Mouse (Mus musculus) midbrain, embryonic 11.5 days (tissue): ENCODE data around the gene Ube2cbp. TPM values are rescaled to one million over a fixed set of nuclear protein-coding genes. Genes with fewer than 3 reads are reported as not detected.

Source experiments
- ATAC-seq: fragments of 200-750 bp; cut with Nextera tagmentation; 2 replicates; pipeline ENCODE4 v1.8.0; 2017; ENCODE audit warnings: moderate TSS enrichment, moderate library complexity; ENCODE audit not compliant: low FRiP score
- DNase-seq: peaks from one replicate; pipeline ENCODE4 v3.0.0; 2015; ENCODE audit warnings: low spot score; ENCODE audit errors: missing footprints
- H3K27ac ChIP-seq: fragments of 300-500 bp; sonication (generic); 2 replicates; pipeline ENCODE4 v1.5.1; 2014; ENCODE audit warnings: low read depth, low read length
- H3K27me3 ChIP-seq: fragments of 300-500 bp; sonication (generic); 2 replicates; pipeline ENCODE4 v1.6.1; 2014; ENCODE audit warnings: mild to moderate bottlenecking, low read length, moderate library complexity, mixed read lengths; ENCODE audit not compliant: control insufficient read depth, insufficient read depth
- H3K36me3 ChIP-seq: fragments of 300-500 bp; sonication (generic); 2 replicates; pipeline ENCODE4 v1.6.1; 2014; ENCODE audit warnings: mild to moderate bottlenecking, low read length, moderate library complexity, mixed read lengths; ENCODE audit not compliant: control insufficient read depth, insufficient read depth
- H3K4me1 ChIP-seq: fragments of 300-500 bp; sonication (generic); 2 replicates; pipeline ENCODE4 v1.6.1; 2014; ENCODE audit warnings: low read length; ENCODE audit not compliant: control insufficient read depth, insufficient read depth
- H3K4me2 ChIP-seq: fragments of 300-500 bp; sonication (generic); 2 replicates; pipeline ENCODE4 v1.6.1; 2014; ENCODE audit warnings: mild to moderate bottlenecking, moderate library complexity
- H3K4me3 ChIP-seq: fragments of 300-500 bp; sonication (generic); 2 replicates; pipeline ENCODE4 v1.5.1; 2014; ENCODE audit warnings: low read depth, low read length
- H3K9ac ChIP-seq: fragments of 300-500 bp; sonication (generic); 2 replicates; pipeline ENCODE4 v1.6.1; 2014; ENCODE audit warnings: low read length
- H3K9me3 ChIP-seq: fragments of 300-500 bp; sonication (generic); 2 replicates; pipeline ENCODE4 v1.6.1; 2016; ENCODE audit warnings: low read length; ENCODE audit not compliant: control insufficient read depth
- WGBS: fragments of 180-500 bp; shearing (Covaris S2); extraction: QIAGEN DNeasy Blood & Tissue Kit; methylation state at CpG from one replicate; pipeline ENCODE4 v1.1.7; 2014; 5-methylcytosine and 5-hydroxymethylcytosine counted together
- polyA plus RNA-seq: library from polyadenylated mRNA; unstranded; fragments of >200 nt; fragmentation: Nextera tagmentation; extraction: Ambion mirVana; gene quantifications from 2 replicates; pipeline ENCODE4 v1.2.1, GENCODE M21; 2014

Ube2cbp gene
- polyA plus RNA-seq, 1 experiment from 2014 or later = 6.3 TPM

GRCm38 (mm10) chr9:86393586-86394272 is 71.0 kb downstream of the Ube2cbp start:
- no peak overlapping the region for H3K9ac ChIP-seq
- no peak overlapping the region for H3K4me3 ChIP-seq
- no peak overlapping the region for H3K27ac ChIP-seq
- H3K36me3 ChIP-seq = no peaks in the 10 kb centered on the region
- WGBS = 74% methylated on average over 8 of the region's 8 CpGs
- H3K27me3 ChIP-seq = no peaks in the 10 kb centered on the region
- H3K9me3 ChIP-seq = no peaks in the 10 kb centered on the region
- no peak overlapping the region for H3K4me2 ChIP-seq
- H3K4me1 ChIP-seq = peaks cover 1% of the 10 kb centered on the region; the same call in 1 of the 2 replicates
- ATAC-seq (no peak), DNase-seq (no peak)

- ATAC-seq = no peak
- H3K4me3 ChIP-seq = no peak overlapping the region
- peak; percentile 53 for DNase-seq
- H3K4me2 ChIP-seq = no peak overlapping the region
- H3K4me1 ChIP-seq = peaks cover 4% of the 10 kb centered on the region; the same call in 1 of the 2 replicates
- H3K27ac ChIP-seq = no peak overlapping the region
- no peaks in the 10 kb centered on the region for H3K36me3 ChIP-seq
- H3K27me3 ChIP-seq = no peaks in the 10 kb centered on the region
- H3K9me3 ChIP-seq = no peaks in the 10 kb centered on the region
- no peak overlapping the region for H3K9ac ChIP-seq
Measured at GRCm38 (mm10) chr9:86391467-86391866, 73.3 kb downstream of the Ube2cbp start.

- H3K4me1 ChIP-seq = peaks cover 4% of the 10 kb centered on the region; the same call in 1 of the 2 replicates
- no peaks in the 10 kb centered on the region for H3K36me3 ChIP-seq
- no peak overlapping the region for H3K27ac ChIP-seq
- no peaks in the 10 kb centered on the region for H3K9me3 ChIP-seq
- H3K4me3 ChIP-seq = no peak overlapping the region
- no peak overlapping the region for H3K4me2 ChIP-seq
- H3K9ac ChIP-seq = no peak overlapping the region
- H3K27me3 ChIP-seq = no peaks in the 10 kb centered on the region
- ATAC-seq (no peak), DNase-seq (peak; percentile 2)
- 69% methylated on average over 2 of the region's 2 CpGs for WGBS
Measured at GRCm38 (mm10) chr9:86390713-86391112, 74.0 kb downstream of the Ube2cbp start.

- 50% methylated on average over 4 of the region's 4 CpGs for WGBS
- Histone ChIP-seq H3K4me3 (no peak overlapping the region), H3K4me2 (no peak overlapping the region), H3K27me3 (no peaks in the 10 kb centered on the region), H3K4me1 (peaks cover 4% of the 10 kb centered on the region; the same call in 1 of the 2 replicates), H3K27ac (no peak overlapping the region), H3K36me3 (no peaks in the 10 kb centered on the region), H3K9ac (no peak overlapping the region), H3K9me3 (no peaks in the 10 kb centered on the region)
- peak; percentile 83 for DNase-seq
- ATAC-seq = peak; percentile 68; the same call in 1 of the 2 replicates
Measured at GRCm38 (mm10) chr9:86388538-86388937, 76.2 kb downstream of the Ube2cbp start.

- 84% methylated on average over 2 of the region's 2 CpGs for WGBS
Measured at GRCm38 (mm10) chr9:86376923-86377322, 87.8 kb downstream of the Ube2cbp start.

GRCm38 (mm10) chr9:86372783-86373567 is 91.8 kb downstream of the Ube2cbp start:
- Histone ChIP-seq H3K27ac (no peak overlapping the region), H3K9ac (no peak overlapping the region), H3K36me3 (no peaks in the 10 kb centered on the region), H3K4me1 (peaks cover 4% of the 10 kb centered on the region; the same call in 1 of the 2 replicates), H3K4me3 (no peak overlapping the region), H3K4me2 (no peak overlapping the region), H3K27me3 (no peaks in the 10 kb centered on the region), H3K9me3 (no peaks in the 10 kb centered on the region)
- WGBS = 41% methylated on average over 12 of the region's 12 CpGs
- ATAC-seq = no peak
- peak; percentile 74 for DNase-seq

More at GRCm38 (mm10) chr9:86376923-86377322, 87.8 kb downstream of the Ube2cbp start:
- Histone ChIP-seq H3K4me1 (peaks cover 4% of the 10 kb centered on the region; the same call in 1 of the 2 replicates), H3K27me3 (no peaks in the 10 kb centered on the region), H3K9me3 (no peaks in the 10 kb centered on the region), H3K36me3 (no peaks in the 10 kb centered on the region), H3K4me2 (no peak overlapping the region), H3K27ac (no peak overlapping the region), H3K9ac (no peak overlapping the region), H3K4me3 (no peak overlapping the region)
- DNase-seq = peak; percentile 1
- ATAC-seq = no peak

GRCm38 (mm10) chr9:86369208-86369607 is 95.5 kb downstream of the Ube2cbp start:
- peaks cover 4% of the 10 kb centered on the region; the same call in 1 of the 2 replicates for H3K4me1 ChIP-seq
- no peak overlapping the region for H3K4me2 ChIP-seq
- DNase-seq = no peak
- H3K27me3 ChIP-seq = no peaks in the 10 kb centered on the region
- H3K4me3 ChIP-seq = no peak overlapping the region
- ATAC-seq = no peak
- H3K9me3 ChIP-seq = no peaks in the 10 kb centered on the region
- no peak overlapping the region for H3K27ac ChIP-seq
- WGBS = 84% methylated on average over 4 of the region's 4 CpGs
- no peaks in the 10 kb centered on the region for H3K36me3 ChIP-seq
- no peak overlapping the region for H3K9ac ChIP-seq

- Histone ChIP-seq H3K9ac (no peak overlapping the region), H3K36me3 (no peaks in the 10 kb centered on the region), H3K27ac (no peak overlapping the region), H3K4me3 (no peak overlapping the region), H3K4me2 (no peak overlapping the region), H3K4me1 (no peaks in the 10 kb centered on the region), H3K27me3 (no peaks in the 10 kb centered on the region), H3K9me3 (no peaks in the 10 kb centered on the region)
- ATAC-seq = no peak
- DNase-seq = no peak
- 91% methylated on average over 9 of the region's 9 CpGs for WGBS
Measured at GRCm38 (mm10) chr9:86360536-86360935, 104.2 kb downstream of the Ube2cbp start.

- Histone ChIP-seq H3K27me3 (no peaks in the 10 kb centered on the region), H3K27ac (no peak overlapping the region)
- 95% methylated on average over 3 of the region's 3 CpGs for WGBS
Measured at GRCm38 (mm10) chr9:86355851-86356250, 108.9 kb downstream of the Ube2cbp start.

More at GRCm38 (mm10) chr9:86355851-86356250, 108.9 kb downstream of the Ube2cbp start:
- ATAC-seq (no peak), DNase-seq (no peak)
- Histone ChIP-seq H3K36me3 (no peaks in the 10 kb centered on the region), H3K9ac (no peak overlapping the region), H3K4me2 (no peak overlapping the region), H3K9me3 (no peaks in the 10 kb centered on the region), H3K4me1 (no peaks in the 10 kb centered on the region), H3K4me3 (no peak overlapping the region)
